Mouse (Mus musculus): Measurements from ENCODE around the gene Sh3rf1. TPM values are rescaled to one million over a fixed set of nuclear protein-coding genes. Genes with fewer than 3 reads are reported as not detected.

Sh3rf1 gene
- polyA plus RNA-seq, 1 experiment from 2014 or later: 28.8 TPM

- no peak overlapping the region for H3K9ac ChIP-seq (ENCODE audit: low read length)
- H3K4me1 ChIP-seq (replicated peaks; ENCODE audit: control insufficient read depth, insufficient read depth, low read length): no peaks in the 10 kb centered on the region
- no peaks in the 10 kb centered on the region for H3K36me3 ChIP-seq (ENCODE audit: control insufficient read depth, insufficient read depth, low read length)
- no peak overlapping the region for H3K4me3 ChIP-seq (ENCODE audit: low read depth, low read length)
- H3K27me3 ChIP-seq (ENCODE audit: control insufficient read depth, insufficient read depth, low read length): no peaks in the 10 kb centered on the region
- no peak overlapping the region for H3K27ac ChIP-seq (ENCODE audit: low read depth, low read length)
- no peak overlapping the region for H3K4me2 ChIP-seq (ENCODE audit: low read depth, low read length, severe bottlenecking)
- DNase-seq (ENCODE audit: low spot score): no peak
- no peaks in the 10 kb centered on the region; the same call in 1 of the 2 replicates for H3K9me3 ChIP-seq (ENCODE audit: control insufficient read depth, low read length)
- no peak for ATAC-seq (replicated peaks; ENCODE audit: low FRiP score)
Measured at GRCm38 (mm10) chr8:61437305-61437605, 213.6 kb downstream of the Sh3rf1 start.

DNA sequence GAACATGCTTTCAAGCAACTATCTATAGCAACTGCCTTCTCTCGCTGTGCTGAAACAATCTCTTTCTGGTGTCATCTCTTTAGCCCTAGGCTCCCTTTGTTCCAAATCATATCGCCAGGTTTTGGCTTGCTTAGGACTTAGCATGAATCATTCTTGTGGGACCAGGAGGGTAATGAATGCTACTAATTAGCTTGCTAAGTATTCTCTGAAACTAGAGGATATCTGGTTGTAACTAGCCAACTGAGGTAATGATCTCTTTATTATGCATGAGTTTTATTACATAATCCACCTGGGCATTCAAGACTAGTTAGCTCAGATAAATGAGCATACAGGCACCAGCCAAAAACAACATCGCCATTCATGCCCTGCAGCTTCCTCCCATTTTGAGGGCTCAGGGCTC, 219.3 kb downstream of the Sh3rf1 start:
- H3K9me3 ChIP-seq (ENCODE audit: control insufficient read depth, low read length): no peaks in the 10 kb centered on the region; the same call in 1 of the 2 replicates
- 83% methylated on average over 3 of the region's 3 CpGs for WGBS
- H3K36me3 ChIP-seq (ENCODE audit: control insufficient read depth, insufficient read depth, low read length): no peaks in the 10 kb centered on the region
- H3K27ac ChIP-seq (ENCODE audit: low read depth, low read length): no peak overlapping the region
- no peak overlapping the region for H3K9ac ChIP-seq (ENCODE audit: low read length)
- 0 out of 2 replicates have a peak, but pooled peaks cover 2% of the 10 kb centered on the region for H3K4me1 ChIP-seq (replicated peaks; ENCODE audit: control insufficient read depth, insufficient read depth, low read length)
- no peak overlapping the region for H3K4me2 ChIP-seq (ENCODE audit: low read depth, low read length, severe bottlenecking)
- DNase-seq (ENCODE audit: low spot score) (no peak), ATAC-seq (replicated peaks; ENCODE audit: low FRiP score) (no peak)
- H3K27me3 ChIP-seq (ENCODE audit: control insufficient read depth, insufficient read depth, low read length): no peaks in the 10 kb centered on the region
- no peak overlapping the region for H3K4me3 ChIP-seq (ENCODE audit: low read depth, low read length)

DNA sequence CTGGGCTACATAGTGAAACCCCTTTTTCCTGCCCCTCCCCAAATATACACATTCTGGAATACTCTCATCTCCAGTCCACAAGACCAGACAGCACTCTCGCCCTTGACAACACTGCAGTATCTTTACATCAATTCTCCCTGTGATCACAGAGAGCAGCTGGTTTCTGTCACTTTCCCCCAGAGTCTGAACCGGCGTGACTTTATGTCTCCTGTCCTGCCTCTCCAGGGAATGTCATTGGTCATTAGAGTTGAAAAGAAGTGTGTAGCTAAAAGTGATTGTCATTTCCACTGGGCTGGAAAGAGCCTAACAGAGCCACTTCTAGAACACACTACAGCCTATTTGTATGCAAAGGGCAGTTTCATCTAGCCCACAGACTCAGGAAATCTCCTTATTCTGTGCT, 220.7 kb downstream of the Sh3rf1 start:
- no peak overlapping the region for H3K9ac ChIP-seq (ENCODE audit: low read length)
- DNase-seq (ENCODE audit: low spot score): no peak
- 53% methylated on average over 3 of the region's 3 CpGs for WGBS
- ATAC-seq (replicated peaks; ENCODE audit: low FRiP score): no peak
- no peak overlapping the region for H3K4me3 ChIP-seq (ENCODE audit: low read depth, low read length)
- no peaks in the 10 kb centered on the region for H3K36me3 ChIP-seq (ENCODE audit: control insufficient read depth, insufficient read depth, low read length)
- 0 out of 2 replicates have a peak, but pooled peaks cover 2% of the 10 kb centered on the region for H3K4me1 ChIP-seq (replicated peaks; ENCODE audit: control insufficient read depth, insufficient read depth, low read length)
- H3K9me3 ChIP-seq (ENCODE audit: control insufficient read depth, low read length): no peaks in the 10 kb centered on the region
- no peaks in the 10 kb centered on the region for H3K27me3 ChIP-seq (ENCODE audit: control insufficient read depth, insufficient read depth, low read length)
- H3K27ac ChIP-seq (ENCODE audit: low read depth, low read length): no peak overlapping the region
- H3K4me2 ChIP-seq (ENCODE audit: low read depth, low read length, severe bottlenecking): no peak overlapping the region

Other genes with a start within 250 kb of the Sh3rf1 start
- 39.3 and 44.4 TPM in 2 replicates for gene Clcn3, start 240.6 kb upstream of the Sh3rf1 start, polyA plus RNA-seq (2014; fragmentation: Nextera tagmentation; extraction: Ambion mirVana)
- gene Nek1, start 230.7 kb upstream of the Sh3rf1 start, polyA plus RNA-seq (2014; fragmentation: Nextera tagmentation; extraction: Ambion mirVana): 20.5 and 23.3 TPM in 2 replicates